Mouse (Mus musculus) testis, adult 2 months (tissue): ENCODE measurements at regions not wholly inside any gene's neighbourhood (a gene's known extent, or its start where the extent isn't known, plus 50 kb on each side); places are given as distances from the start of the nearest gene placed in this dataset.

Source experiments
- CTCF ChIP-seq: fragments of 200-500 bp; IDR thresholded peaks from 2 replicates; pipeline ENCODE4 v1.5.1; 2012; ENCODE audit warnings: low read depth, mild to moderate bottlenecking, inconsistent platforms, low read length, moderate library complexity; ENCODE audit not compliant: control insufficient read depth, insufficient read depth, insufficient replicate concordance
- POLR2A ChIP-seq: fragments of 200-500 bp; IDR thresholded peaks from 2 replicates; pipeline ENCODE4 v1.6.1; 2012; ENCODE audit warnings: low read depth, mild to moderate bottlenecking, inconsistent platforms, low read length, moderate library complexity; ENCODE audit not compliant: control insufficient read depth

GRCm38 (mm10) chr5:45258486-45258885 lies 191.6 kb downstream of the Qdpr start:
- TF ChIP-seq POLR2A (no peak), CTCF (no peak)
